Mouse (Mus musculus) heart, adult 11 months (tissue): ENCODE data around the gene G3bp2.

ENCODE experiments used
- DNase-seq: peaks from one replicate; pipeline ENCODE4 v3.0.0; 2022

Gene G3bp2

GRCm38 (mm10) chr5:92009827-92010226 lies 73.7 kb downstream of the G3bp2 start:
- DNase-seq, result peak; percentile 46

- peak; percentile 67 for DNase-seq
Measured at GRCm38 (mm10) chr5:92003011-92003410, 80.5 kb downstream of the G3bp2 start.
